Mouse (Mus musculus) T-cell, adult 66 days (primary cell): Measurements from ENCODE around the gene Gm10775. TPM values are rescaled to one million over a fixed set of nuclear protein-coding genes. Genes with fewer than 3 reads are reported as not detected.

Experiments
- total RNA-seq, 2 experiments: library from RNA; stranded (reverse); gene quantifications; 3 replicates in 1 of 2; 4 replicates in 1 of 2; pipeline ENCODE4 v1.2.4; 2023

Gm10775 gene
- not detected for total RNA-seq

DNA sequence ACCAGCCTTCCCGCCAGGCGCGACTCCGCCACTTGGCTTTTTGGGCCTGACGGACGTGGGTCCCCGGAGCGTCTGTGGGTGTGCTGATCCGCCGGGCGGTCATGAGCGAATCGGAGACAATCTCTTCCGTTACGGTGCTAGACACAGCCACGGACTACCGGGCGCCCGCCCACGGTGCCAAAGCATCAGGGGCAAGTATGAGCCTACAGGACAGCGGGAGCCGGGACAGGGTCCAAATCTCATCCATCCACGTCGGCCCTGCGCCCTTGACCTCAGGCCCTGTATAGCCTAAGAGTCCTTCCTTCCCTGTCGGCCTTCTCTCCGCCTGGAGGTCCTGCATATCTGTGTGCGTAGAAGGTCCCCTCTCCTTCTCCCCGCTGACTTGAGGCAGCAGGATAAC is at the start of gene Gm10775:
Gene Gm10775 (plus strand): TSS at position 301 of the 400 bp plus-strand sequence.

GRCm38 (mm10) chr13:65278383-65279341 is 19.3 kb downstream of the Gm10775 start, which contains the start of gene Zfp369:
Zfp369 (plus strand) TSS chr13:65278814.

Other genes with a start within 250 kb of the Gm10775 start
- gene Spata31d1c, start 226.5 kb upstream of the Gm10775 start, total RNA-seq = not detected
- 1 to 10 TPM in 1 of 2 experiments, under 1 TPM in 1; 0.76 to 1.9 TPM for gene Prss47, start 206.8 kb upstream of the Gm10775 start, total RNA-seq
- 10 to 100 TPM; 41.4 to 42.8 TPM for gene Mfsd14b, start 146.6 kb upstream of the Gm10775 start, total RNA-seq
- gene Olfr465-ps1, start 121.5 kb upstream of the Gm10775 start, total RNA-seq = not detected
- gene Olfr466, start 109.3 kb upstream of the Gm10775 start, total RNA-seq = not detected
- not detected for gene Nlrp4f, start 53.6 kb upstream of the Gm10775 start, total RNA-seq
- gene Zfp369, start 19.3 kb downstream of the Gm10775 start, total RNA-seq = 10 to 100 TPM; 54.9 to 55.0 TPM